Mouse (Mus musculus): ENCODE measurements at regions not wholly inside any gene's neighbourhood (a gene's known extent, or its start where the extent isn't known, plus 50 kb on each side); places are given as distances from the start of the nearest gene placed in this dataset.

- Histone ChIP-seq H3K36me3 (ENCODE audit: control insufficient read depth, insufficient read depth, low read length) (no peaks in the 10 kb centered on the region), H3K4me2 (ENCODE audit: low read depth, low read length) (no peak overlapping the region), H3K27me3 (ENCODE audit: control insufficient read depth, insufficient read depth, low read length) (no peaks in the 10 kb centered on the region), H3K9ac (replicated peaks; ENCODE audit: low read depth, low read length) (no peak overlapping the region), H3K4me3 (ENCODE audit: low read depth, low read length) (no peak overlapping the region), H3K9me3 (ENCODE audit: control insufficient read depth, low read length) (no peaks in the 10 kb centered on the region), H3K4me1 (ENCODE audit: control insufficient read depth, insufficient read depth, low read length) (no peaks in the 10 kb centered on the region), H3K27ac (ENCODE audit: low read depth, low read length) (no peak overlapping the region)
- WGBS = 74% methylated on average over 6 of the region's 6 CpGs
- no peak for ATAC-seq (ENCODE audit: low read depth)
Observed at GRCm38 (mm10) chr9:34393042-34393441, 92.7 kb upstream of the Kirrel3 start.

GRCm38 (mm10) chr9:34395839-34396804 is 89.6 kb upstream of the Kirrel3 start:
- Histone ChIP-seq H3K9me3 (ENCODE audit: control insufficient read depth, low read length) (no peaks in the 10 kb centered on the region), H3K4me3 (ENCODE audit: low read depth, low read length) (no peak overlapping the region), H3K4me2 (ENCODE audit: low read depth, low read length) (no peak overlapping the region), H3K4me1 (ENCODE audit: control insufficient read depth, insufficient read depth, low read length) (no peaks in the 10 kb centered on the region), H3K27ac (ENCODE audit: low read depth, low read length) (no peak overlapping the region), H3K9ac (replicated peaks; ENCODE audit: low read depth, low read length) (no peak overlapping the region), H3K36me3 (ENCODE audit: control insufficient read depth, insufficient read depth, low read length) (no peaks in the 10 kb centered on the region), H3K27me3 (ENCODE audit: control insufficient read depth, insufficient read depth, low read length) (no peaks in the 10 kb centered on the region)
- no peak for ATAC-seq (ENCODE audit: low read depth)
- 38% methylated on average over 6 of the region's 6 CpGs for WGBS

GRCm38 (mm10) chr9:34411699-34412098 is 74.0 kb upstream of the Kirrel3 start:
- 91% methylated on average over 4 of the region's 4 CpGs for WGBS
- Histone ChIP-seq H3K4me3 (ENCODE audit: low read depth, low read length) (no peak overlapping the region), H3K27me3 (ENCODE audit: control insufficient read depth, insufficient read depth, low read length) (no peaks in the 10 kb centered on the region), H3K36me3 (ENCODE audit: control insufficient read depth, insufficient read depth, low read length) (no peaks in the 10 kb centered on the region), H3K27ac (ENCODE audit: low read depth, low read length) (no peak overlapping the region), H3K9ac (replicated peaks; ENCODE audit: low read depth, low read length) (no peak overlapping the region), H3K9me3 (ENCODE audit: control insufficient read depth, low read length) (no peaks in the 10 kb centered on the region), H3K4me1 (ENCODE audit: control insufficient read depth, insufficient read depth, low read length) (no peaks in the 10 kb centered on the region), H3K4me2 (ENCODE audit: low read depth, low read length) (no peak overlapping the region)
- no peak for ATAC-seq (ENCODE audit: low read depth)

DNA sequence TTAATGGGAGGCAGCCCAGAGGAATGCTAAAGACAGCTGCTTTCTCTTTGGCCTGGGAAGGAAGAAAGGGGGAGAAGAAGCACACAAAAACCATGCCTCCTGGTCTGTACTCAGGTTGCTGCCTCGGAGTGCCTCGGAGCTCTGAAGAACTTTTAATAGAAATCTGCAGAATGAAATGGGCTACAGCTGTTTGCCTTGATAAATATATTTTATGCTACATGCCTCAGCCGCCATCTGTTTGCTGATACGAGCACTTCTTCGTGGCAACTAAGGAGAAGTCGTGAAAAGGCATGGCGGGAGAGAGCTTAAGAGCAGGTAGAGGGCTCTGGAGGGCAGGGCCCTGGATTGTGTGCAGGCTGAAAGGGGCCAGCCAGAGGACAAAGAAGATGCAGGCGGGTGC is 69.5 kb upstream of the Kirrel3 start:
- Histone ChIP-seq H3K4me3 (ENCODE audit: low read depth, low read length) (no peak overlapping the region), H3K36me3 (ENCODE audit: control insufficient read depth, insufficient read depth, low read length) (no peaks in the 10 kb centered on the region), H3K9ac (replicated peaks; ENCODE audit: low read depth, low read length) (no peak overlapping the region), H3K27ac (ENCODE audit: low read depth, low read length) (no peak overlapping the region), H3K9me3 (ENCODE audit: control insufficient read depth, low read length) (no peaks in the 10 kb centered on the region), H3K4me1 (ENCODE audit: control insufficient read depth, insufficient read depth, low read length) (no peaks in the 10 kb centered on the region), H3K27me3 (ENCODE audit: control insufficient read depth, insufficient read depth, low read length) (no peaks in the 10 kb centered on the region), H3K4me2 (ENCODE audit: low read depth, low read length) (no peak overlapping the region)
- 81% methylated on average over 8 of the region's 8 CpGs for WGBS
- no peak for ATAC-seq (ENCODE audit: low read depth)

DNA sequence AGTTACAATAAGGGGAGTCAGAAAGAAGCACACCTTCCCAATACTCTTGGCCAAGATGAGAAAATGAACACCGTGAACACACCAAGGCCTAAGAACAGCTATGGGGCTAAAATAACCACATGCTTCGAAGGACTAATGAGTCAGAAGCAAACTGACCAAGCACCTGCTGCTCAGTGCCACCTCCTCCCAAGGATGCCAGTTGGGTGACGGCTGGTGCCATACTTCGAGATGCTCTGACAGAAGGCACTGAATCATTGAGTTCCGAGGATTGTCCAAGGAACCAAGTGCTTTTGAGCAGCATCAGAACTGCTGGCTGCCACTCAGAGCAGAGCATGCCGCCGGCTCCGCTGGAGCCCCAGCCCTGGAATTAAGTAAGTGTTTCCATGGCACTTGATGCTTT is 67.6 kb upstream of the Kirrel3 start:
- Histone ChIP-seq H3K9me3 (ENCODE audit: control insufficient read depth, low read length) (no peaks in the 10 kb centered on the region), H3K27me3 (ENCODE audit: control insufficient read depth, insufficient read depth, low read length) (no peaks in the 10 kb centered on the region), H3K27ac (ENCODE audit: low read depth, low read length) (no peak overlapping the region), H3K9ac (replicated peaks; ENCODE audit: low read depth, low read length) (no peak overlapping the region), H3K4me2 (ENCODE audit: low read depth, low read length) (no peak overlapping the region), H3K4me3 (ENCODE audit: low read depth, low read length) (no peak overlapping the region), H3K4me1 (ENCODE audit: control insufficient read depth, insufficient read depth, low read length) (no peaks in the 10 kb centered on the region), H3K36me3 (ENCODE audit: control insufficient read depth, insufficient read depth, low read length) (no peaks in the 10 kb centered on the region)
- no peak for ATAC-seq (ENCODE audit: low read depth)
- WGBS = 97% methylated on average over 8 of the region's 8 CpGs

DNA sequence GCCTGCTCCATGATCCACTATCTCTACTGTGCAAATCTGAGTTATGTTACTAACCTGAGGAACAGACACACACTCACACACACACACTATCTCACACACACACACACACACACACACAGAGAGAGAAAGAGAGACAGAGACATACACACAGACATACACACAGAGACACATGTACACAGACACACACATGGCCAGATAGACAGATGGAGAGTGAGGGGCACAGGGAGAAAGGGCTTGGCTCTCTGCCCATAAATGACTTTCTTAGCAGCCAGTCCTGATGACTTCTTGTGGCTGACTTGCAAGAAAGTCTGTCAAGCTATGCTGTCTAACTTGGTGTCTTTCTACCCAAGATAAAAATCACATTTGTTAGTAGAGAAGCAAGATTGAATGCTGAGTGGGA is 63.7 kb upstream of the Kirrel3 start:
- Histone ChIP-seq H3K27me3 (ENCODE audit: control insufficient read depth, insufficient read depth, low read length) (no peaks in the 10 kb centered on the region), H3K36me3 (ENCODE audit: control insufficient read depth, insufficient read depth, low read length) (no peaks in the 10 kb centered on the region), H3K9ac (replicated peaks; ENCODE audit: low read depth, low read length) (no peak overlapping the region), H3K27ac (ENCODE audit: low read depth, low read length) (no peak overlapping the region), H3K4me2 (ENCODE audit: low read depth, low read length) (no peak overlapping the region), H3K9me3 (ENCODE audit: control insufficient read depth, low read length) (no peaks in the 10 kb centered on the region), H3K4me3 (ENCODE audit: low read depth, low read length) (no peak overlapping the region), H3K4me1 (ENCODE audit: control insufficient read depth, insufficient read depth, low read length) (no peaks in the 10 kb centered on the region)
- no peak for ATAC-seq (ENCODE audit: low read depth)

DNA sequence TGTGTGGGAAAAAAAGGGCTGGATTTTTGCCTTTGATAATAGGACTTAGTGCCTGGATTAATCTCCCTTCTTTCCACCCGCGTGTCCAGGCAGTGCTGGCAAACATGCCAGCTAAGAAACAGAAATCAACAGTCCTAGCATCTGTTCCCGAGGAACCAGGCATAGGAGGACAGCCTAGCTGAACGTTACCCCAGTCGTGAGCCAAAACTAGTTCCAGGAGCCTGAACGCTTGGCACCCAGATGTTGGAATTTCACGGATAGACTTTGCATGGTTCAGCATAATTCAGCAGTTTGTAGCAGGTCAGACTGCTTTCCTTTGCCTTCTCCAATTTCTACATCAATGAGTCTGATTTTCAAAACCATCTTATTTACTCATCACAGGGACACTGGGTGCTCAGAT is 62.6 kb upstream of the Kirrel3 start:
- 83% methylated on average over 7 of the region's 7 CpGs for WGBS
- H3K4me3 ChIP-seq (ENCODE audit: low read depth, low read length) = no peak overlapping the region
- no peak for ATAC-seq (ENCODE audit: low read depth)
- H3K4me2 ChIP-seq (ENCODE audit: low read depth, low read length) = no peak overlapping the region
- no peak overlapping the region for H3K9ac ChIP-seq (replicated peaks; ENCODE audit: low read depth, low read length)
- no peaks in the 10 kb centered on the region; the same call in 1 of the 2 replicates for H3K4me1 ChIP-seq (ENCODE audit: control insufficient read depth, insufficient read depth, low read length)
- no peaks in the 10 kb centered on the region for H3K27me3 ChIP-seq (ENCODE audit: control insufficient read depth, insufficient read depth, low read length)
- no peaks in the 10 kb centered on the region for H3K36me3 ChIP-seq (ENCODE audit: control insufficient read depth, insufficient read depth, low read length)
- H3K27ac ChIP-seq (ENCODE audit: low read depth, low read length) = no peak overlapping the region
- H3K9me3 ChIP-seq (ENCODE audit: control insufficient read depth, low read length) = no peaks in the 10 kb centered on the region

DNA sequence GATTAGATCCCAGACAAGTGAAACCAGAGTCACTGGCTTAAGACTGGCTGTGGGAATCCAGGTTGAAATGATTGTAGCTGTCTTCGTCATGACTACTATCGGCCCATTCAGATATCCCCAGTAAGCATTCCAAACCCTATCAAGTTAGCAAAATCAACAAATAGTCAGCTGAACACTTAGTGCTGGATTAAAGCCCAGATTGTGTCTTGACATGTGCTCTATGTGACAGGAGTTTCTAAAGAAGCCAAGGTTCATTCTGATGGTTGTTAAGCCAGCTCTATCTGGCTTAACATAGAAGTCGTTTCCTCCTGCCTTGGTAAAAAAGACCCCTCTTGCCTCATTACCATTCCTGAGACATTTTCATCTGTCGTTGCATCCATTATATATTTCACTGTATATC is 59.1 kb upstream of the Kirrel3 start:
- Histone ChIP-seq H3K9ac (replicated peaks; ENCODE audit: low read depth, low read length) (no peak overlapping the region), H3K27ac (ENCODE audit: low read depth, low read length) (no peak overlapping the region), H3K4me2 (ENCODE audit: low read depth, low read length) (no peak overlapping the region), H3K4me3 (ENCODE audit: low read depth, low read length) (no peak overlapping the region), H3K27me3 (ENCODE audit: control insufficient read depth, insufficient read depth, low read length) (no peaks in the 10 kb centered on the region), H3K36me3 (ENCODE audit: control insufficient read depth, insufficient read depth, low read length) (no peaks in the 10 kb centered on the region), H3K4me1 (ENCODE audit: control insufficient read depth, insufficient read depth, low read length) (no peaks in the 10 kb centered on the region; the same call in 1 of the 2 replicates), H3K9me3 (ENCODE audit: control insufficient read depth, low read length) (no peaks in the 10 kb centered on the region)
- no peak for ATAC-seq (ENCODE audit: low read depth)
- WGBS = 81% methylated on average over 4 of the region's 4 CpGs

GRCm38 (mm10) chr9:34427711-34428110 is 58.0 kb upstream of the Kirrel3 start:
- 60% methylated on average over 8 of the region's 8 CpGs for WGBS
- H3K9ac ChIP-seq (replicated peaks; ENCODE audit: low read depth, low read length) = no peak overlapping the region
- no peak overlapping the region for H3K4me3 ChIP-seq (ENCODE audit: low read depth, low read length)
- no peak overlapping the region for H3K27ac ChIP-seq (ENCODE audit: low read depth, low read length)
- H3K36me3 ChIP-seq (ENCODE audit: control insufficient read depth, insufficient read depth, low read length) = no peaks in the 10 kb centered on the region
- H3K4me2 ChIP-seq (ENCODE audit: low read depth, low read length) = no peak overlapping the region
- no peaks in the 10 kb centered on the region; the same call in 1 of the 2 replicates for H3K4me1 ChIP-seq (ENCODE audit: control insufficient read depth, insufficient read depth, low read length)
- H3K27me3 ChIP-seq (ENCODE audit: control insufficient read depth, insufficient read depth, low read length) = no peaks in the 10 kb centered on the region
- H3K9me3 ChIP-seq (ENCODE audit: control insufficient read depth, low read length) = no peaks in the 10 kb centered on the region
- ATAC-seq (ENCODE audit: low read depth) = no peak

Data from neural tube, embryonic 14.5 days (tissue).